Mouse (Mus musculus): ENCODE data around the gene Taco1. TPM values are rescaled to one million over a fixed set of nuclear protein-coding genes. Genes with fewer than 3 reads are reported as not detected.
"Not testable (repeated sequence)": the region's sequence is repeated elsewhere in the genome, so short reads cannot be mapped to it uniquely, and the experiment has no call there.

The Taco1 gene
- polyA plus RNA-seq (2016; fragmentation: Nextera tagmentation; extraction: Ambion mirVana) = 12.7 and 13.8 TPM in 2 replicates

- H3K36me3 ChIP-seq (replicated peaks) = peaks cover 16% of the 10 kb centered on the region
- WGBS = under 1% methylated on average over 49 of the region's 49 CpGs
- H3K27ac ChIP-seq (replicated peaks) = peak within 1 kb of the TSS; percentile 85
- no peaks in the 10 kb centered on the region for H3K27me3 ChIP-seq (replicated peaks; ENCODE audit: low read depth, poor library complexity, severe bottlenecking)
- DNase-seq (ENCODE audit: low spot score) = peak; percentile 94
- H3K4me1 ChIP-seq = peaks cover 11% of the 10 kb centered on the region; the same call in 1 of the 2 replicates
- H3K4me3 ChIP-seq = peak within 1 kb of the TSS; percentile 94
- no peaks in the 10 kb centered on the region for H3K9me3 ChIP-seq
Observed at GRCm38 (mm10) chr11:106065923-106066571, at the start of gene Taco1. Gene Taco1, plus strand, starts transcription at chr11:106066061.

- no peak for DNase-seq (ENCODE audit: low spot score)
- no peak overlapping the region for H3K27ac ChIP-seq (replicated peaks)
- 78% methylated on average over 5 of the region's 5 CpGs for WGBS
- H3K36me3 ChIP-seq (replicated peaks) = no peaks in the 10 kb centered on the region
- H3K4me1 ChIP-seq = peaks cover 27% of the 10 kb centered on the region
- no peak overlapping the region for H3K4me3 ChIP-seq
- H3K27me3 ChIP-seq (replicated peaks; ENCODE audit: low read depth, poor library complexity, severe bottlenecking) = peaks cover 23% of the 10 kb centered on the region
- no peaks in the 10 kb centered on the region for H3K9me3 ChIP-seq
Observed at GRCm38 (mm10) chr11:106016440-106016839, 49.4 kb upstream of the Taco1 start.

- Histone ChIP-seq H3K9me3 (no peaks in the 10 kb centered on the region), H3K36me3 (replicated peaks) (no peaks in the 10 kb centered on the region), H3K4me3 (peak overlapping the region; percentile 55), H3K27ac (replicated peaks) (0 out of 2 replicates have a peak overlapping the region, but pooled peaks have one; percentile 5), H3K27me3 (replicated peaks; ENCODE audit: low read depth, poor library complexity, severe bottlenecking) (peaks cover 38% of the 10 kb centered on the region), H3K4me1 (peaks cover 13% of the 10 kb centered on the region)
- peak; percentile 46 for DNase-seq (ENCODE audit: low spot score)
- whole genome bisulfite sequencing = 1% methylated on average over 50 of the region's 50 CpGs
Observed at GRCm38 (mm10) chr11:106020051-106020763, 45.7 kb upstream of the Taco1 start.

GRCm38 (mm10) chr11:106025774-106026173 is 40.1 kb upstream of the Taco1 start:
- no peak for DNase-seq (ENCODE audit: low spot score)
- WGBS = 83% methylated on average over 3 of the region's 3 CpGs
- Histone ChIP-seq H3K9me3 (no peaks in the 10 kb centered on the region), H3K36me3 (replicated peaks) (peaks cover 9% of the 10 kb centered on the region), H3K4me3 (no peak overlapping the region), H3K4me1 (no peaks in the 10 kb centered on the region), H3K27me3 (replicated peaks; ENCODE audit: low read depth, poor library complexity, severe bottlenecking) (peaks cover 22% of the 10 kb centered on the region), H3K27ac (replicated peaks) (no peak overlapping the region)

GRCm38 (mm10) chr11:106026465-106027151 is 39.3 kb upstream of the Taco1 start:
- peak; percentile 64 for DNase-seq (ENCODE audit: low spot score)
- Histone ChIP-seq H3K27me3 (replicated peaks; ENCODE audit: low read depth, poor library complexity, severe bottlenecking) (peaks cover 14% of the 10 kb centered on the region), H3K27ac (replicated peaks) (no peak overlapping the region), H3K4me3 (no peak overlapping the region), H3K4me1 (no peaks in the 10 kb centered on the region), H3K9me3 (no peaks in the 10 kb centered on the region), H3K36me3 (replicated peaks) (peaks cover 9% of the 10 kb centered on the region)
- WGBS = 43% methylated on average over 11 of the region's 11 CpGs

- Histone ChIP-seq H3K27ac (replicated peaks) (no peak overlapping the region), H3K36me3 (replicated peaks) (peaks cover 9% of the 10 kb centered on the region), H3K9me3 (peaks cover 2% of the 10 kb centered on the region; the same call in 1 of the 2 replicates), H3K27me3 (replicated peaks; ENCODE audit: low read depth, poor library complexity, severe bottlenecking) (peaks cover 8% of the 10 kb centered on the region), H3K4me3 (no peak overlapping the region), H3K4me1 (no peaks in the 10 kb centered on the region)
- WGBS = 93% methylated on average over 5 of the region's 5 CpGs
- no peak for DNase-seq (ENCODE audit: low spot score)
Observed at GRCm38 (mm10) chr11:106027607-106028006, 38.3 kb upstream of the Taco1 start.

- Histone ChIP-seq H3K4me1 (peaks cover 18% of the 10 kb centered on the region), H3K4me3 (peak overlapping the region; percentile 53), H3K27ac (replicated peaks) (peak overlapping the region; percentile 66; the same call in 1 of the 2 replicates)
- DNase-seq (ENCODE audit: low spot score); H3K36me3 ChIP-seq (replicated peaks); H3K9me3 ChIP-seq; H3K27me3 ChIP-seq (replicated peaks; ENCODE audit: low read depth, poor library complexity, severe bottlenecking): not testable (repeated sequence)
- 54% methylated on average over 15 of the region's 25 CpGs for WGBS
Observed at GRCm38 (mm10) chr11:106032074-106032473, 33.8 kb upstream of the Taco1 start.

- Histone ChIP-seq H3K27me3 (replicated peaks; ENCODE audit: low read depth, poor library complexity, severe bottlenecking) (no peaks in the 10 kb centered on the region), H3K27ac (replicated peaks) (peak overlapping the region; percentile 85), H3K36me3 (replicated peaks) (no peaks in the 10 kb centered on the region), H3K4me3 (peak overlapping the region; percentile 36), H3K4me1 (peaks cover 29% of the 10 kb centered on the region), H3K9me3 (peaks cover 2% of the 10 kb centered on the region; the same call in 1 of the 2 replicates)
- WGBS = 41% methylated on average over 11 of the region's 11 CpGs
- DNase-seq (ENCODE audit: low spot score) = peak; percentile 66
Observed at GRCm38 (mm10) chr11:106033491-106033919, 32.4 kb upstream of the Taco1 start.

GRCm38 (mm10) chr11:106034986-106035385 is 30.9 kb upstream of the Taco1 start:
- Histone ChIP-seq H3K9me3 (peaks cover 2% of the 10 kb centered on the region; the same call in 1 of the 2 replicates), H3K4me3 (no peak overlapping the region), H3K4me1 (peaks cover 34% of the 10 kb centered on the region), H3K27ac (replicated peaks) (no peak overlapping the region), H3K27me3 (replicated peaks; ENCODE audit: low read depth, poor library complexity, severe bottlenecking) (no peaks in the 10 kb centered on the region), H3K36me3 (replicated peaks) (peaks cover 8% of the 10 kb centered on the region; the same call in 1 of the 2 replicates)
- 88% methylated on average over 9 of the region's 9 CpGs for WGBS
- DNase-seq (ENCODE audit: low spot score) = no peak

- peaks cover 1% of the 10 kb centered on the region; the same call in 1 of the 2 replicates for H3K9me3 ChIP-seq
- H3K4me1 ChIP-seq = peaks cover 34% of the 10 kb centered on the region
- peaks cover 14% of the 10 kb centered on the region; the same call in 1 of the 2 replicates for H3K36me3 ChIP-seq (replicated peaks)
- no peaks in the 10 kb centered on the region for H3K27me3 ChIP-seq (replicated peaks; ENCODE audit: low read depth, poor library complexity, severe bottlenecking)
- H3K4me3 ChIP-seq = peak within 1 kb of the TSS; percentile 99
- WGBS = under 1% methylated on average over 66 of the region's 66 CpGs
- peak within 1 kb of the TSS; percentile 90 for H3K27ac ChIP-seq (replicated peaks)
- peak; percentile 98 for DNase-seq (ENCODE audit: low spot score)
Observed at GRCm38 (mm10) chr11:106036548-106037417, 29.1 kb upstream of the Taco1 start, which contains the start of gene Dcaf7. Gene Dcaf7, plus strand, starts transcription at chr11:106036872.

GRCm38 (mm10) chr11:106037418-106037751 is 28.5 kb upstream of the Taco1 start:
- H3K27me3 ChIP-seq (replicated peaks; ENCODE audit: low read depth, poor library complexity, severe bottlenecking) = no peaks in the 10 kb centered on the region
- H3K4me1 ChIP-seq = peaks cover 34% of the 10 kb centered on the region
- H3K9me3 ChIP-seq = no peaks in the 10 kb centered on the region
- H3K27ac ChIP-seq (replicated peaks) = peak overlapping the region; percentile 90
- WGBS = under 1% methylated on average over 13 of the region's 13 CpGs
- H3K4me3 ChIP-seq = peak overlapping the region; percentile 99
- peak; percentile 77 for DNase-seq (ENCODE audit: low spot score)
- peaks cover 14% of the 10 kb centered on the region; the same call in 1 of the 2 replicates for H3K36me3 ChIP-seq (replicated peaks)
